Mouse (Mus musculus) gastrocnemius, adult 8-10 months (tissue): ENCODE data around the gene Speer4e. TPM values are rescaled to one million over a fixed set of nuclear protein-coding genes. Genes with fewer than 3 reads are reported as not detected.
"Not testable (repeated sequence)": the region's sequence is repeated elsewhere in the genome, so short reads cannot be mapped to it uniquely, and the experiment has no call there.

ENCODE experiments used
- DNase-seq, 2 experiments: peaks; one replicate each; pipeline ENCODE4 v3.0.0; 2022; ENCODE audit warnings: low spot score in 2 of 2
- total RNA-seq, 4 experiments: library from RNA; stranded (reverse); gene quantifications; 2 replicates each; pipeline ENCODE4 v1.2.4; 2022

Speer4e gene
- not detected for total RNA-seq

DNA sequence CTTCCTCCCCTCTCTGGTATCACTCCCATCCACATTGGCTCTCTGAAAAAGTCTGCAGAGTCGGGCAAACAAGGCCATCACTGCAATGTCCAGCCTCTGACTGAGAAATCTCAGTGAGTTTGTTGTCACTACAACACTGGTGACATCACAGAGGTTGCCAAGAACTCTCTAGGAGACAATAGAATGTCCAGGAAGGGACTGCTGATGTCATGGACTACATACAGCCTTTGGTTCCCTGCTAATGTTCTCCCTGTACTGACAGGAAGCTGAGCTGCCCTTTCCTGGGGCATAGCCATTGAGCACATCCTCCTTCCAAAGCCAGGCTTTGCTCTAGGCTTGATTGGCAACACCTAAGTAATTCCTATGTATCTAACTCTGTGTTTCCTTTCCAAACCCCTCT is at the start of gene Speer4e:
Speer4e (minus strand) TSS at position 101 of the 400 bp plus-strand sequence.
- DNase-seq = not testable (repeated sequence)

DNA sequence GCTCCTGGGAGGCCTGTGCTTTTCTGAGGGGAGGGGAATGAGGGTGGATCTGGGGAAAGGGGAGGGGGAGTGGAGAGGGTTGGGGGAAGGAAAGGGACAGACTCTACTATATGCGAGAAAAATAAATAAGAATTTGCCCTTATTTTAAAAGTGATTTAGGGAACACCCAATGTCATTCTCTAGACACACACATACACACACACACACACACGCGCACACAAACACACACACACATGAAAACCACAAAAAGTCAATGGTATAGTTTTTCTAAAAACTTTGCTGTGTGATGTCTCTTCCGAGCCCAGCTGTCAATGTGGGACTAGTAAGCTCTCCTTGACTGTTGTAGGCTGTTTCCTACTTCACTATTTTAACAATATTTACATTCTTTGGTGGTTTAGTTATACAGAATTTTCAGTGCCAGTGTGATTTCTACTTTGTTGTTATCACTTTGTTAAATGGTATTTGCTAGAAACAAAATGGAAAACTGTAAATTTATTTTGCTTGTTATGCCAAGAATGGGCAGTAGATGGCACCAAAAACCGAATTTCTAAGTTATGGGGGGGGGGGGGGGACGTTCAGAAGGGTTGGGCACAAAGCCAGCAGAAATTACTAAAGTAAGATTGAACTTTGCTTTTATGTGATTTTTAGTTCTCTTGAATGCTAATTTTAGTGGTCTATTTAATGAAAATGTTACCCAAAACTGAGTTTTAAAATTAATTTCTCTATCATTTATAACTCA is 48.6 kb upstream of the Speer4e start:
- not testable (repeated sequence) for DNase-seq

DNA sequence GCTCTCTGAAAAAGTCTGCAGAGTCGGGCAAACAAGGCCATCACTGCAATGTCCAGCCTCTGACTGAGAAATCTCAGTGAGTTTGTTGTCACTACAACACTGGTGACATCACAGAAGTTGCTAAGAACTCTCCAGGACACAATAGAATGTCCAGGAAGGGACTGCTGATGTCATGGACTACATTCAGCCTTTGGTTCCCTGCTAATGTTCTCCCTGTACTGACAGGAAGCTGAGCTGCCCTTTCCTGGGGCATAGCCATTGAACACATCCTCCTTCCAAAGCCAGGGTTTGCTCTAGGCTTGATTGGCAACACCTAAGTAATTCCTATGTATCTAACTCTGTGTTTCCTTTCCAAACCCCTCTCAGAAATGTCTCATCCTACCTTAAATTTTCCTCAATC is 40.6 kb upstream of the Speer4e start, which contains the start of gene Gm10354:
Gm10354 (minus strand) TSS at position 101 of the 400 bp plus-strand sequence.
- not testable (repeated sequence) for DNase-seq

DNA sequence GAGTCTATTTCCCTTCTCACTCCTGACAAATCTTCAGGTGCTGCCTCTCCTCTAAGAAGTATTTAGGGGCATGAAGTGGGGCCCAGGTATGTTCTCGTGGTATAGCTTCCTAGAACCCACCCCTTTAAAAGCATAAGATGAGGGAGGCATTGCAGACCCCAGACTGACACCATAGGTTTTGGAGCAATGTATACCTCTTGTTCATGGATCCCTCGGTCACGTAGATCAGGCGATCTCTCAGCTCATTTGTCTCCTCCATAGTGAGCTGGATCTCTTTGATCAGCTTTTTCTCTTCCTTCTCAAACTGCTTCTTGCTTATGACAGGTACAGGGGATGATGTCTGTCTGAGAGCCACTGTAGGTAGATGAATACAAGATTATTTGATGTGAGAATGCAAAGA is 39.1 kb upstream of the Speer4e start:
- DNase-seq = not testable (repeated sequence)

DNA sequence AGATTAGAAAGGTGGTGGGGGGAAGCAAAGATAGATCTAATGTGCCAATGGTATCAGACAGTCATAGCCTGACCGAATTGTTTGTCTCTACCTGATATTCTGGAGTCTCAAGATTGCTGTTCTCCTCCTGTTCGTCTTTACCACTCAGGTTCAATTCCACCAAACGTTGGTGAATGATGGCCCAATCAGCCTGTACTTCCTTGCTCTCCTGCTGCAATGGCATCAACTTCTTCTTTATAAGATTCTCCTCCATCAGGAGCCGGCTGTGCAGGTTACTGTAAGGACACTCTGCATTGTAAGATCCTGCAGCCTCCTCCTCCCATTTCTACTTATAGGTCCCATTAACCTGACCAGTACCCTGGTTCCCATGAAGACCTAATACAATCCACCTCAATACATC is 37.1 kb upstream of the Speer4e start:
- DNase-seq = not testable (repeated sequence)

DNA sequence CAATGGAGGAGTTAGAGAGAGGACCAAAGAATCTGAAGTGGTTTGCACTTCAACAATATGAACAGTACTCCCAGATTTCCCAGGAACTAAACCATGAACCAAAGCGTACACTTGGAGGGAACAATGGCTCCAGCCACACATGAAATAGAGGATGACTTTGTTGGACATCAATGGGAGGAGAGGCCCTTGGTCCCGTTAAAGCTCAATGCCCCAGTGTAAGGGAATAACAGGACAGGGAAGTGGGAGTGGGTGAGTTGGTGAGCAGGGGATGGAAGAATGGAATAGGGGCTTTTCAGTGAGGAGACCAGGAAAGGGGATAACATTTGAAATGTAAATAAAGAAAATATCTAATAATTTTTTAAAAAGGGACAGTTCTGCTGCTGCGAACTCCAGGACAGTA is 34.6 kb upstream of the Speer4e start:
- not testable (repeated sequence) for DNase-seq

DNA sequence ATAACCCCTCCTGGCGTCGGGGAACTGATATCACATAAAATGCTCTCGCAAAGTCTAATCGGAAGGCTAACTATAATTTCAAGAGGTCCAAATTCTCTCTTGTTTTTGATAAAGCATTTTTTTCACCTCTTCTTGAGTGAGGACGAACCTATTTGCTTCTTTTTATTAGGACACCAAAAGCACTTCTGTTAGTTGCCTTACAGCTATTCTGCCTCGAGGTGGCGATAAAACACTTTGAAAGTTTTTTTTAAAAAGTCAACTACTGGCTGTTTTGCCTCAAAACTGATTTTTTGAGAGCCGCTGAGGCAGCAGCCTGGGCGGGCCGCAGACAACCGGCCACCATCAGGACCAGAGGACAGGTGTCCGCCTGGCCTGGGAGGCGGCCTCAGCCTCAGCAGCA is 25.6 kb upstream of the Speer4e start:
- DNase-seq = not testable (repeated sequence)

DNA sequence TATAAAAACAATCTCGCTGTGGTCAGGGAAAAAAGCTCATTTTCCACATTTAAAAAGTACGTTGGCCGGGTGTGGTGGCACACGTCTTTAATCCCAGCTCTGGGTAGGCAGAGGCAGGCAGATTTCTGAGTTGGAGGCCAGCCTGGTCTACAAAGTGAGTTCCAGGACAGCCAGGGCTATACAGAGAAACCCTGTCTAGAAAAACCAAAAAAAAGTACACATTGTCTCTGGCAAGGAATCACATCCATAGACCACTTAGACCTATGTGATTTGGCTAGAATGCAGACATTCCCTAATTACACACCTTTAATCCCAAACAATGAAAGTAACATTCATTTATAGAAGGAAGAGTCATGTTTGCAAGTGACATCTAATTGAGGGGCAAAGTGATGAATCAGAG is 23.3 kb upstream of the Speer4e start:
- not testable (repeated sequence) for DNase-seq

- DNase-seq = not testable (repeated sequence)
Observed at GRCm38 (mm10) chr5:14955928-14956706, 17.9 kb upstream of the Speer4e start.

GRCm38 (mm10) chr5:14953587-14953986 is 15.4 kb upstream of the Speer4e start:
- not testable (repeated sequence) for DNase-seq

GRCm38 (mm10) chr5:14952749-14953148 is 14.5 kb upstream of the Speer4e start:
- DNase-seq = not testable (repeated sequence)

DNA sequence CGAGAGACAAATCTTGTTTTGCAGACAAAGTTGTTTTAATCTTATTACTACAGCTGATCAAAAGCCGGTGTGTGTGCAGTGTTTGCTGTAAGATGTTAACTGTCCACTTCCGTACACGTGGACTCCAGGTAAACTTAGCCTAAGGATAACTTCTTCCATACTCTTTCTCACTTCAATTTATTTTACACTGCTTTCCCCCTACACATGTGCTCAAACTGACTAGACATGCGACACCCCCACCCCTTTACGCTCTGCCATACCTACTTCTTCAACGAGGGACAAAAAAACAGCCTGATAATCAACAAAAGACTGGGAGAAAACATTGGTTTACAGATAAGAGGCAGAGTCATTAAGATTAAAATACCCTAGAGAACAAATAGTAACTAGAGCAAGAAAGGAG is 13.6 kb upstream of the Speer4e start:
- DNase-seq = not testable (repeated sequence)

- not testable (repeated sequence) for DNase-seq
Observed at GRCm38 (mm10) chr5:14947482-14948198, 9.4 kb upstream of the Speer4e start.

- not testable (repeated sequence) for DNase-seq
Observed at GRCm38 (mm10) chr5:14945524-14945923, 7.3 kb upstream of the Speer4e start.

- DNase-seq = not testable (repeated sequence)
Observed at GRCm38 (mm10) chr5:14941043-14941442, 2.8 kb upstream of the Speer4e start.

DNA sequence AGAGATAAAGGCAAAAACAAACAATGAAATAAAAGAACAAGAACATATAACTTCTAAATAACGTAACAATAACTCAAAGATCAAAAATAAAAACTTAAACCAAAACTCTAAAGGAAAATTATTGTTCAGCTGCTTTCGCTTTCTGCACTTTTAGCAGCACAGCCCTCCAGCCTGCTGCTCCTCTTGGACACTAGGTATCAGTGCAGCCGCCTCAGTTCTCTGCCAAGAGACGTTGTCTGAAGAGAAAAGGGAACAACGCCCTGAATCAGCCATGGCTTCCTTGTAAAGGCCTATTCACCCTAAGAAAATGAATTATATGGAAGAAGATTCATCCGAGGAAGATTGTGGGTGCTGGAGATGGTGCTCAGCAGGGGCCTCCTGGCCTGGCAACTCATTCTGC is 4.5 kb downstream of the Speer4e start:
- DNase-seq = not testable (repeated sequence)

- not testable (repeated sequence) for DNase-seq
Observed at GRCm38 (mm10) chr5:14927047-14927446, 11.2 kb downstream of the Speer4e start.

GRCm38 (mm10) chr5:14914799-14915198 is 23.4 kb downstream of the Speer4e start, which contains the start of gene Gm9758:
Gene Gm9758 (minus strand): TSS chr5:14914899.
- not testable (repeated sequence) for DNase-seq

DNA sequence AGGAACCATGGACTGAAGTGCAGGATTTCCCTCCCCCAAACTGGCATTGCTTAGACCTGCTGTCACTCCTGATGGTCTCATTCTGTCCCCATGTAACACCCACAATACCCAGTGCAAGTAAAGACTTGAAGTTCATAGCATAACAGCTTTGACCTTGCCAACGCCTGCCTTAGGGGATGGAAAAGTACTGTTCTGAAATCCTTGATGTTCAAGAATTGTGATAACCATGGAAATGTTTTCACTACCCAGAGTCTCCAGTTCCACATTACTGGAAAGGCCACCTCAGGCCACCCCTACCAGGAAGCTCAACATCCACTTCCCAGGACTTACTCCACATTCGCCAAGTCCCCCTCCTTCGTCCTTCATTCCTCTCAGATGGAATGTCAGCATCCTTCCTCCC is 23.9 kb downstream of the Speer4e start:
- DNase-seq = not testable (repeated sequence)

DNA sequence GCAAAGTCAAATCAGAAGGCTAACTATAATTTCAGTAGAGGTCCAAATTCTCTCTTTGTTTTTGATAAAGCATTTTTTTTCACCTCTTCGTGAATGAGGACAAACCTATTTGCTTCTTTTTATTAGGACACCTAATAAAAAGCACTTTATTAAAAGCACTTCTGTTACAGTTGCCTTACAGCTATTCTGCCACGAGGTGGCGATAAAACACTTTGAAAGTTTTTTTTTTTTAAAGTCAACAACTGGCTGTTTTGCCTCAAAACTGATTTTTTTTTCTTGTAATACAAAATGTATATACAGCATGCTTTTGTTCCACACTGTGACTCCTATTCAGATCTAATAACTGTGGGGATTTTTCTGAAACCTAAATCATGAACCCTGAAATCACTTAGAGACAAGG is 34.7 kb downstream of the Speer4e start:
- DNase-seq = not testable (repeated sequence)

DNA sequence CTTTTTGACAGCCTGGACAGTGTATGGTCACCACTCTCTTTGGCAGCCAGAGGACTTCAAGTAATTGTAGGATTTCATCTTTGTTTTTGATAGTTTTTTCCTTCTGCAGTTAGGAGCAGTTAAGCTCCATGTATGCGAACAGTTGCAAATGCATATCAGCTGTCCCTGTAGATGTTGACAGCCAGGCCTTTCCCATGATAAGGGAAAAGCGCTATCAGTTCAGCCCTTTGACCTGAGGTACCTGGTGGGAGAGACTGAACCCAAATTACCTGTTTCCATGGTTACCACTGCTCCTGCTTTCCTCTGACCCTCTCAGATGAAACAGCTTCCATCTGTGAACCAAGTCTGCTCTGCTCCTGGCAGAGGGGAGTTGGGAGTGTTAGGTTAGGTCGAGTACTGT is 46.0 kb downstream of the Speer4e start:
- no peak for DNase-seq

DNA sequence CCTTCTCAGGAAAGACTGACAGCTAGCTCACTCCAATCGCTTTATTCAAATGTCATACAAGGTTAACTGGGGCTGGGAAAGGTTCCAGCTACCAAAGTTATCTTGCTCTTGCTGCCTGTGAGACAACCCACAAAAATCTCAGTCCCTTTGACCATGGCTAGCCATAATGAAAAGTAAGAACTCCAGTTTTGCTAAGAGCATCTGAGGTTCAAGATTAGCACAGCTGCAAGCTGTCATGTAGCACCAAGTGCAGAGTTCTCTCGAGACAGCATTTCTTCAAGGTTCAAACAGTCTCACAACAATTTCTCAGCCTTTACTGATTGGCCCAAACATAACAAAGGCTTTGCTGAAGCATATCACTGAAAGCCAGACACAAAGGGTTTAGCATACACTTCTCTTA is 52.9 kb downstream of the Speer4e start:
- DNase-seq = not testable (repeated sequence)
